Mouse (Mus musculus) cerebellum, postnatal 10 days (tissue): ENCODE measurements around the gene Chpt1.
"Not testable (repeated sequence)": the region's sequence is repeated elsewhere in the genome, so short reads cannot be mapped to it uniquely, and the experiment has no call there.

Experiments used
- DNase-seq, 2 experiments: peaks; one replicate each; pipeline ENCODE4 v3.0.0; 2021; ENCODE audit warnings: mixed read lengths in 2 of 2

Gene Chpt1

GRCm38 (mm10) chr10:88503421-88504314, at the start of gene Chpt1:
TSS of gene Chpt1 (minus strand) at chr10:88504073.
- DNase-seq, result peak; percentile 95 to 97

- no peak for DNase-seq
These were observed 48.9 kb upstream of the Chpt1 start for GRCm38 (mm10) chr10:88552738-88553137.

- no peak for DNase-seq
These were observed 46.4 kb upstream of the Chpt1 start for GRCm38 (mm10) chr10:88550225-88550624.

- DNase-seq, result no peak
These were observed 43.8 kb upstream of the Chpt1 start for GRCm38 (mm10) chr10:88547635-88548034.

GRCm38 (mm10) chr10:88530631-88531030, 26.8 kb upstream of the Chpt1 start:
- no peak for DNase-seq

- DNase-seq, result no peak
These were observed 20.1 kb upstream of the Chpt1 start for GRCm38 (mm10) chr10:88524016-88524415.

- DNase-seq, result no peak
These were observed 19.3 kb upstream of the Chpt1 start for GRCm38 (mm10) chr10:88523212-88523611.

- no peak for DNase-seq
These were observed 18.9 kb upstream of the Chpt1 start for GRCm38 (mm10) chr10:88522795-88523194.

- DNase-seq, result not testable (repeated sequence)
These were observed 11.2 kb upstream of the Chpt1 start for GRCm38 (mm10) chr10:88515049-88515448.

GRCm38 (mm10) chr10:88514495-88514894, 10.6 kb upstream of the Chpt1 start:
- DNase-seq, result peak; percentile 71 to 78

GRCm38 (mm10) chr10:88513574-88514135, 9.8 kb upstream of the Chpt1 start:
- peak; percentile 17 to 25 for DNase-seq

- no peak for DNase-seq
These were observed 7.5 kb upstream of the Chpt1 start for GRCm38 (mm10) chr10:88511355-88511754.

- DNase-seq, result peak in 1 of 2 experiments; percentile 26
These were observed 6.8 kb upstream of the Chpt1 start for GRCm38 (mm10) chr10:88510503-88511271.

GRCm38 (mm10) chr10:88507691-88508143, 3.8 kb upstream of the Chpt1 start:
- no peak for DNase-seq

GRCm38 (mm10) chr10:88505256-88505655, 1.4 kb upstream of the Chpt1 start:
- no peak for DNase-seq

GRCm38 (mm10) chr10:88504481-88504880, 608 bp upstream of the Chpt1 start:
- no peak for DNase-seq

- DNase-seq, result no peak
These were observed 954 bp downstream of the Chpt1 start for GRCm38 (mm10) chr10:88502919-88503318.

- DNase-seq, result peak in 1 of 2 experiments; percentile 15
These were observed 1.7 kb downstream of the Chpt1 start for GRCm38 (mm10) chr10:88501886-88502765.

- DNase-seq, result no peak
These were observed 2.5 kb downstream of the Chpt1 start for GRCm38 (mm10) chr10:88501370-88501769.

- DNase-seq, result no peak
These were observed 3.9 kb downstream of the Chpt1 start for GRCm38 (mm10) chr10:88499993-88500392.

GRCm38 (mm10) chr10:88496864-88497564, 6.9 kb downstream of the Chpt1 start:
- DNase-seq, result no peak
